Mouse (Mus musculus) Patski (cell line): ENCODE results near the gene Carnmt1. TPM values are rescaled to one million over a fixed set of nuclear protein-coding genes. Genes with fewer than 3 reads are reported as not detected.

ENCODE experiments used
- ATAC-seq: fragments of 100-300 bp; one replicate; pipeline ENCODE4 v1.8.0; 2021
- CTCF ChIA-PET: fragments of 350-600 bp; sonication (Branson Sonifier 250); formaldehyde crosslinking; loops from one replicate; lab custom pipeline; 2022; ENCODE audit warnings: inconsistent platforms; lab: Charles Lee
- POLR2A ChIA-PET: fragments of 350-600 bp; sonication (Branson Sonifier 250); formaldehyde crosslinking; loops from one replicate; lab custom pipeline; 2022; ENCODE audit warnings: antibody characterized with exemption, inconsistent platforms; lab: Charles Lee
- DNase-seq: peaks from one replicate; pipeline ENCODE4 v3.0.0-alpha.2; 2011; ENCODE audit warnings: low read depth, low spot score
- H3K27me3 ChIP-seq: fragments of 371-371 bp; one replicate; pipeline ENCODE4 v1.5.1; 2021
- CTCF ChIP-seq: fragments of 100-300 bp; IDR thresholded peaks from one replicate; pipeline ENCODE4 v1.5.1; 2021
- in situ Hi-C: fragments of 300-500 bp; cut with MboI; formaldehyde crosslinking; loops from 3 replicates; pipeline ENCODE4 v1.11.1; 2018; ENCODE audit warnings: low pct_unique_long_range_greater_than_20kb, mixed read lengths
- polyA plus RNA-seq: library from polyadenylated mRNA; unstranded; gene quantifications from one replicate; pipeline ENCODE4 v1.2.3, GENCODE M21; 2021

The Carnmt1 gene
- polyA plus RNA-seq, 1 experiment from 2014 or later: 17.5 TPM

DNA sequence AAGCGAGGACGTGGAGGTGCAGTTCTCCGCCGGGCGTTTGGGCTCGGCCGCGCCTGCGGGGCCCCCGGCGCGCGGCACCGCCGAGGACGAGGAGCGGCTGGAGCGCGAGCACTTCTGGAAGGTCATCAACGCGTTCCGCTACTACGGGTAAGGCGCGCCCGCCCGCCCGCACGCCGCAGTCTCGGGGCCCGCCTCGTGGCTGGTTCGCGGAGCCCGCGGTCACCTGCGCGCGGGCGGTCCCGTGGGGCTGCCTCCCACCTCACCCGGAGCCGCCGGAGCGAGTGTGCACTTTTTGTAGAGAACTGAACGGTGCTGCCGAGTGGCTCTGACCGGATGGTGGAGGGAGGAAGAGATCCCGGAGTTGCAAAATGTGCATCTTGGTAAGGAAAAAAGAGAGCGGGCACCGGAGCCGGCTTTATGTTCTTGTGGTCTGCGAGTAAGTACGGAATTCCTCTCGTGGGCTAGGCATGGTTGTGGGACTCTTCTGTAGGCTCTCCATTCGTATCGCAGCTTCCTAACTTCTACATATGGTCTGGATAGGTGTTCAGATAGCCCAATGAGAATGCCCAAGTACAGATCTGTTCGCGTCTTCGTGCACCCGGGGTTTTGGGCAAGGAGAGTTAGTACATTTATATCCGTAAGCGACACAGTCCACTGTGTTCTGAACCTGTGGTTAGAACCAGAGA is 635 bp downstream of the Carnmt1 start:
- ATAC-seq (peak; percentile 55), DNase-seq (no peak)
- no peak for TF ChIP-seq CTCF
- no peaks in the 10 kb centered on the region for H3K27me3 ChIP-seq
- in situ Hi-C loops: no loop called here
- ChIA-PET CTCF (interaction anchor here (1.0 to 1.3 kb wide), 2 partner anchors 12 to 29 kb away, joined by 3 read pairs; no protein-coding TSS in a partner anchor), POLR2A (no interaction called here)

DNA sequence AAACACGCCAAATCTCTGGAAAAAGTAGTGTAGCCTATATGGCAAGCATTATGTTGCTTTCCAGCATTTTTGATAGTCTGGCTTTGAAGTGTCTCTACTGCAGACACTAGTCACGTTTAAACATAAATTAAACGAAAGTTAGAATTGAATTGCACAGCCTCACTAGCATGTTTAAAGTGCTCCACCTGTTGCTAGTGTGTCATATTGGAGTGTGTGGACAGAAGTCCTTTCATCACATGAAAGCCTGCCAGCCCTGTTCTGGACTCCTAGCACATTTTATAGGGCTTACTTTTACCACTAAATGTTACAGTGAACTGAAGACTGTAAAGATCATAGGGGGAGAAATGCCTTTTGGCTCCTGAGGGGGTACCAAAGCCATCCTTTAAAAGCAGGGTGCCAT is 1.9 kb downstream of the Carnmt1 start:
- no peaks in the 10 kb centered on the region for H3K27me3 ChIP-seq
- TF ChIP-seq CTCF: no peak
- CTCF ChIA-PET: interaction anchor here (0.5 to 2.3 kb wide), 4 partner anchors 9 to 158 kb away, joined by 3 to 7 read pairs (median 4); no protein-coding TSS in a partner anchor
- in situ Hi-C loops: no loop called here
- no peak for DNase-seq
- ATAC-seq: no peak
- POLR2A ChIA-PET: no interaction called here

DNA sequence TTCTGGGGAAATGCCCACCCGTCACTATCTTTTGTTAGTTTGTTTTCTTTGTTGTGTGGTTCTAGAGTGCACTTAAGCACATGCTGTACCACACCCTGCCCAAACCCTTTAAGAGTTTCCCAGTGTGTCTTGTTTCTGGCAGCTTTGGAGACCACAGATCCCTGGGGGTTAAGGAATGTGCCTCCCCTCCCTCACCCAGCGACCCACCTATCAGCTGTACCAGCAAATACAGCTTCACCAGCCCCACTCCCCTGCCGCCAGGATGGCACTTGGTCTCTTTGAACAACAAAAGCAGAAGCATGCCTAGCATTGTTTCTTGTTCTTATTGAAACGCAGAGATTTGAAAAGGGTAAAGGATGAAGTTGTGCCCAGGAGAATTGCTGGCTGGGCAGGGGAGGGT is 2.6 kb downstream of the Carnmt1 start:
- in situ Hi-C loops: no loop called here
- ChIA-PET POLR2A (no interaction called here), CTCF (interaction anchor here (1.0 to 2.3 kb wide), 3 partner anchors 13 to 157 kb away, joined by 3 to 7 read pairs (median 4); no protein-coding TSS in a partner anchor)
- no peak for DNase-seq
- TF ChIP-seq CTCF: no peak
- no peaks in the 10 kb centered on the region for H3K27me3 ChIP-seq
- no peak for ATAC-seq

DNA sequence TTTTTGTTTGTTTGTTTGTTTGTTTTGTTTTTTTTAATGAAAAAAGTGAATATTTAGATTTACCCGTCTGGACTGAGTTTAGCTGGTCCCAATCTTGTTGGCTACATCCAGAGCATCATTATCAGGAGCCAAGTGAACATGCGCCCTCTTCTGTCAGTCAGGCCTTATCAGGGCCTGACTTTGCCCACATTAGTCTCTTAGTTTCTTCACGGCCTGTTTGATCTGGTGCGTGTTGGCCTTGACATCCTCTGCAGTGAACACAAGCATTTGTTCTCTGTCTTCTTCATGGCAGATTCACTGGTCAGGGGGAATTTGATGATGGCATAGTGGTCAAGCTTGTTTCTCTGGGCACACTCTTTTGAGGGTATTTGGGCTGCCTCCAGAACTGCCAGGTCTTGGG is 11.6 kb downstream of the Carnmt1 start:
- H3K27me3 ChIP-seq: no peaks in the 10 kb centered on the region
- in situ Hi-C loops: no loop called here
- ATAC-seq (no peak), DNase-seq (no peak)
- TF ChIP-seq CTCF: peak; percentile 5
- ChIA-PET POLR2A (interaction anchor here (1.1 to 1.4 kb wide), 2 partner anchors 12 to 30 kb away, joined by 4 read pairs; partner anchors contain the start of gene Carnmt1), CTCF (interaction anchor here (0.8 to 1.3 kb wide), 3 partner anchors 10 to 34 kb away, joined by 3 read pairs; no protein-coding TSS in a partner anchor)

DNA sequence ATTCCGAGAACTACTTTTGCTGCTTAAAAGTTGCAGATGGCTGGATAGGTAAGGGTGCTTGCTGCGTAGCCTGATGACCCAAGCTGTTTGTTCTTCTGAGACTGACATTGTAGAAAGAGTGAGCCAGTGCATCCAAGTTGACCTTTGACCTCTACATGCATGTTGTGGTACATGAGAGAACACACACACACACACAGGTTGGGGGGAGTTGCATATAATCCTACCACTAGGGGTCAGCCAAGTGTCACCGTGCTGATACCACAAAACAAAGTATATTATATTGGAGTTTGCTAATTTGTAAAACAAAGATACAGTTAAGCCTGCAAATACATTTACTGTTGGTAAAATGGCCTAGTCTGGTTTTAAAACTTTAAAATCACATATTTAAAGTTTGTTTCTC is 17.0 kb downstream of the Carnmt1 start:
- in situ Hi-C loops: no loop called here
- CTCF ChIA-PET: interaction anchor here (0.7 to 0.9 kb wide), 5 partner anchors 8 to 148 kb away, joined by 3 to 4 read pairs (median 3); no protein-coding TSS in a partner anchor
- POLR2A ChIA-PET: no interaction called here
- DNase-seq (no peak), ATAC-seq (no peak)
- H3K27me3 ChIP-seq: no peaks in the 10 kb centered on the region
- peak; percentile 80 for TF ChIP-seq CTCF

DNA sequence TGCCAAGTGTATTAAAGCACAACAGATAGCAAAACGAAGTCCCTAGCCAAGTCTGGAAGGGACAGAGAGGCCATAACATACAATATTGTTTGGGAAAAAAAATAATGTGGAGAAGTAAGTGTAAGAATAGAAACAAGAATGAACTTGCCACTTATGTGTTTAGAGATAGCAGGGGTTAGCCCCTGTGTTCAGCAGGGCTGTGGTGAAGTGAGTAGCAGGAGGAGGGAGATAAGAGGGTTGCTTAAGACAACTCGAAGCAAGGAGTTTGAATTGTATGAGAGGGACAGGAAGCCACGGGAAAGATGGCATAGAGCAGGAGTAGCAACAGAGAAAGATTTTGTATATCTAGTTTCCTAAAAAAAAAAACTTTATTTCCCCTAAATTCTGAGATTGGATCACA is 21.6 kb downstream of the Carnmt1 start:
- no peak for ATAC-seq
- no peaks in the 10 kb centered on the region for H3K27me3 ChIP-seq
- no peak for TF ChIP-seq CTCF
- CTCF ChIA-PET: interaction anchor here (2.7 kb wide), 1 partner anchor 13 kb away, joined by 9 read pairs; no protein-coding TSS in a partner anchor
- in situ Hi-C loops: loop anchor here (10.0 kb wide), 1 partner anchor 143 kb away; no protein-coding TSS in a partner anchor
- POLR2A ChIA-PET: no interaction called here
- no peak for DNase-seq

DNA sequence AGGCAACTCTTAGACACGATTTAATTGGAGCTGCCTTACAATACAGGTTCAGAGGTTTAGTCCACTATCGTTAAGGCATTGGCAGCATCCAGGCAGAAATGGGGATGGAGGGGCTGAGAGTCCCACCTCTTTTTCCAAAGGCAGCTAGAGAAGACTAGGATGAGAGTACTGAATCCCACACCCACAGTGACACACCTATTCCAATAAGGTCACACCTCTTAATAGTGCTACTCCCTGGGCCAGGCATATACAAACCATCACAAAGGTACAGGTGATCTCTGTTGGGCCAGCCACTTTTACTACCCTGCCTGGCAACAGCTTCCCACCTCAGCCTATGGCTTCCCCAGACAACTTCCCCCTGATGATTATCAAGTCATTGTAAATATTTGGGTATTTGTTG is 22.2 kb downstream of the Carnmt1 start:
- ChIA-PET CTCF (interaction anchor here (0.9 to 2.7 kb wide), 2 partner anchors 10 to 14 kb away, joined by 3 to 9 read pairs; no protein-coding TSS in a partner anchor), POLR2A (no interaction called here)
- ATAC-seq: no peak
- in situ Hi-C loops: loop anchor here (10.0 kb wide), 1 partner anchor 142 kb away; no protein-coding TSS in a partner anchor
- TF ChIP-seq CTCF: no peak
- DNase-seq: no peak
- H3K27me3 ChIP-seq: no peaks in the 10 kb centered on the region

DNA sequence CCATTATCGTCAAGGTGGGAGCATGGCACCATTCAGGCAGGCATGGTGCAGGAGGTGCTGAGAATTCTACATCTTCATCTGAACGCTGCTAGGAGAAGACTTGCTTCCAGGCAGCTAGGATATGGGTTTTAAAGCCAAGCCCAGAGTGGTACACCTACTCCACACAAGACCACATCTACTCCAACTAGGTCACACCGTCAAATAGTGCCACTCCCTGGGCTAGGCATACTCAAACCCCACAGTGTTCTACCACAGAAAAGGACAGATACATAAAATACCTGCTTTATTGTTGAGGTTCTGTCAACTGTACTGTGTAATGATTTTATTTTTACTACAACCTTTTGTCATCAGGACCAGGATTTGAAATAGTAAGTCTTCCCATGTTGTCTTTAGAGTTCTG is 24.6 kb downstream of the Carnmt1 start:
- CTCF ChIA-PET: interaction anchor here (1.0 to 1.4 kb wide), 2 partner anchors 8 to 9 kb away, joined by 3 read pairs; no protein-coding TSS in a partner anchor
- POLR2A ChIA-PET: no interaction called here
- in situ Hi-C loops: loop anchor here (10.0 kb wide), 1 partner anchor 140 kb away; no protein-coding TSS in a partner anchor
- DNase-seq (no peak), ATAC-seq (no peak)
- no peak for TF ChIP-seq CTCF
- H3K27me3 ChIP-seq: no peaks in the 10 kb centered on the region

DNA sequence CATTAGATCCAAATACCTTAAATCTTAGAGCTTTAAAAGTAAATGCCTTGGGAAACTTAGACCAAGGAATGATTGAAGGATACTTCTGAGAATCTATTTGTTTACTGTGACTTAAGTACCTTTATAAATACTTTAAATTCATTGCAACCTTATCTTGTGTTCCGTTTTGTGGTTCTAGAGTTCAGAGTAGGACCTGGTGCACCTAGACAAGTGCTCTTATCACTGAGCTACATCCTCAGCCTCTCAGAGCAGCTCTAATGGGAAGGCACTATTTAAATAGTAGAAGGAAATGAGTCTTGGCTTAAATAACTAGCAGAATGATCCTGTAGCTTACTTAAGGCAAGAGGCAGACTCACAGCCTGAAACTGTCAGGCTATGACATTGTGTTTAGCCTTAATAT is 25.0 kb downstream of the Carnmt1 start:
- DNase-seq (no peak), ATAC-seq (no peak)
- POLR2A ChIA-PET: no interaction called here
- no peaks in the 10 kb centered on the region for H3K27me3 ChIP-seq
- in situ Hi-C loops: loop anchor here (10.0 kb wide), 1 partner anchor 139 kb away; no protein-coding TSS in a partner anchor
- no peak for TF ChIP-seq CTCF
- CTCF ChIA-PET: interaction anchor here (1.0 to 1.4 kb wide), 3 partner anchors 8 to 14 kb away, joined by 3 read pairs; no protein-coding TSS in a partner anchor

DNA sequence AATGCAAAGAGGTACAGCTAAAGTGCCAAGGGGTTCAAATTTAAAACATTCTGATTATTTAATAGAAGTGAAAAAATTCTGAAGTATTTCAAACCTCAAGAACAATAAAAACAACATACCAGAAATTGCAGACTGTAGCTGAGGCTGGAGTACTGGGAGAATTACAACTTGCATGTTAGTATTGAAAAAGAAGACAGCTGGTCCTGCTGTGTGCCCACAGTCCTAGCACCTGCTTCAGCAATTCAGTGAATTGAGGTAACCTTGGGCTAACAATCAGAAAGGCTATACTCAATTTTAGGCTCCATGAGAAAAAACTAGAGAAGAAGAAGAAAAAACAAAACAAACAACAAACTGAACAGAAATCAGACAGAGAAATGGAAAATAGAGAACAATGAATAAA is 37.5 kb downstream of the Carnmt1 start:
- DNase-seq: no peak
- POLR2A ChIA-PET: no interaction called here
- TF ChIP-seq CTCF: no peak
- in situ Hi-C loops: no loop called here
- ATAC-seq: no peak
- CTCF ChIA-PET: no interaction called here
- H3K27me3 ChIP-seq: no peaks in the 10 kb centered on the region
